Mouse (Mus musculus) testis, adult 2 months (tissue): ENCODE measurements around the gene Mad1l1.

Experiments
- CTCF ChIP-seq: fragments of 200-500 bp; IDR thresholded peaks from 2 replicates; pipeline ENCODE4 v1.5.1; 2012; ENCODE audit warnings: low read depth, mild to moderate bottlenecking, inconsistent platforms, low read length, moderate library complexity; ENCODE audit not compliant: control insufficient read depth, insufficient read depth, insufficient replicate concordance
- POLR2A ChIP-seq: fragments of 200-500 bp; IDR thresholded peaks from 2 replicates; pipeline ENCODE4 v1.6.1; 2012; ENCODE audit warnings: low read depth, mild to moderate bottlenecking, inconsistent platforms, low read length, moderate library complexity; ENCODE audit not compliant: control insufficient read depth

DNA sequence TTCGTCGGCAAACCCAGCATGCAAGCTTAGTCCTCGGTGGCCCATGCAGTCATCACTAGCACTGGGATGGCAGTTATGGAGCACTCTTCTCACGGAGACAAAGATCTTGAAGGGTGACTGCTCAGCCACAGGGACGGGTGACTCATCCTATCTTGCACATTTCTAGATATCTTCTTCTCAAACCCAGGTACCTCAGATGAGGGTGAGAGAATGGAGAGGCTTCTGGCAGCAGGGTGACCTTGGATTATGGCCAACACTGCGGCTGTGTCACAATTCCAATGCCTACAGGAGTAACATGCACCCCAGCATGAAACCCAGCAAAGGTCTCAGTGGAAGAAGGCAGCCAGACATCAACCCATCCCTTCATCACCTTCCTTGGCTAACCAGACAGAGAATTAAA lies 154.3 kb downstream of the Mad1l1 start:
- no peak for TF ChIP-seq POLR2A
- TF ChIP-seq CTCF: no peak
